Mouse (Mus musculus): ENCODE data around the gene Arhgef10l.

Gene Arhgef10l

DNA sequence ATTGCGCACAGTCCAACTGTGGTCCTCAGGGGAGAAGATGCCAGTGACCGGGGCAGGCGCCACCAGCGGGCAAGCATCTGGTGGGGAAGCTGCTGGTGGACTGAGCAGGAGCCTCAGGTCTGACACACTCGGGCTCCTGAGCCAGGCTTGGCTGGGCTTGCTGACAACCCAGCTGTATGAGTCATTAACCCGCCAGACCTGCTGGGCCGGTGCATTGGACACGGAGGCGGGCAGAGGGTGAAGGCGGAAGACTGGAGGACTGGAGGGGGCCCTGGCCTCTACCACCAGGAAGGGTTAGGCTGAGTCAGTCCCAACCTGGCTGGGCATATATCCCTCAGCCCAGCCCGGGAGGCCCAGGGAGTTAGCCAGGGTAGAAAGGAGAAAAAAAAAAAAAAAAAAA, at the start of gene Arhgef10l:
Gene Arhgef10l (minus strand): TSS at position 253 of the 400 bp plus-strand sequence.
- no peak for DNase-seq (ENCODE audit: low read depth in 2 of 2, low spot score in 2 of 2)

- no peak for DNase-seq (ENCODE audit: low read depth in 2 of 2, low spot score in 2 of 2)
Observed at GRCm38 (mm10) chr4:140714586-140714985, 48.8 kb upstream of the Arhgef10l start.

DNA sequence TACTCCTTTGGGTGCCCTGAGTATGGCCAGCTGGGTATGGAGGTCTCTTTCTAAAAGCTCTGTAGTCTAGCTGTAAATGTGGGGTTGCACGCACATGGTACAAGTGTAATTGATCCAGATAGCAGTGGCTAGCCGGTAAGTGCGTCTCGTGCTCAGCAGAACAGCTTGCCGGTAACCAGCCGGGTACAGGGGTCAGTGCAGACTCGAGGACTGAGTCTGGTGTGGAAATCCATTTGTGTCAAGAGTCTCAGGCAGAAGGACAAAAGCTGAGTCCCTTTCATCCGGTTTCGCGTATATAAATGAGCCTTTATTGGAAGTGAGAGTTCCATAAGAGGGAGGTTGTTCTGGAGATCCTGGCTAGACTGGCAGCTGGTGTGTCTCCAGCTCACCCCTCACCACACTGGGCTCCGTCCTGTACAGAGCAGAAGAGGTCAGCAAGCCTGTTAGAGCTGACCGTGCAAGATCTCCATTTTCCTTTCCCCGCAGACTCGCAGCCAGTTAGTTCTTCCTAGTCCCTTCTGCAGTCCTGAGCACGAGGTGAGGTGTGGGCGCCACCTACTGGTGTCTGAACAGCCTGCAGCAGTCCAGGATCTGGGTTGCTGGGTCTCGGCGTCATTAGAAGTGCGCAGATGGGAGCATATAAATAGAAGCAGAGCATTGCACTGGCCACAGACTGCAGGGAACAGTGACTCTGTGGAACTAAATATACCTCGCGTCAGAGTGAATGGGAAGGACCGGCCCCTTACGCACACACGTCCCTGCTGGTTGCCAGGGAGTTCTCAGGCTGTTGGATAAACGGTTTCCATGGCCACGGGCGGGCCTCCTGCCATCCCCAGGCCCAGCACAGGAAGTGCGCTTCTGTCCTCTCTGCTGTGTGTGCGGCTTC, 47.9 kb upstream of the Arhgef10l start:
- peak; percentile 69 to 79 for DNase-seq (ENCODE audit: low read depth in 2 of 2, low spot score in 2 of 2)

DNA sequence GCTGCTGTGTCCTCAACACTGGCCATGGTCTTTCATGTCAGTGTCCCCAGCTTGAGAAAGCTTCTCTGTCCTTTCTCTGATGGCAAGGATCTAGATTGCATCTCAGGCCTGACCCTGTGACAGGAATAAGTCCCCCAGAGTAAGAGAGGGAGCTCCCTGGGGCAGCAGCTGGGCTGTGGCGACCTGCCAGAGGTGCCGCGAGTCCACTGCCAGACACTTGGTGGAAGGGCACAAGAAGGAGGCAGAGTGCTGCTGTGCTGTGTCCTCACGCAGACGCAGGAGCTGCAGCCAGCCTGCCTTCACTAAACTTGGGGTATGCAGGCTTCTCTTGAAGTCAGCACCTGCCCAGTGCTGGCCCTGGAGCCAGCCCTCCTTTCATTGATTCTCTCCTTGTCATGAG, 45.5 kb upstream of the Arhgef10l start:
- no peak for DNase-seq (ENCODE audit: low read depth in 2 of 2, low spot score in 2 of 2)

DNA sequence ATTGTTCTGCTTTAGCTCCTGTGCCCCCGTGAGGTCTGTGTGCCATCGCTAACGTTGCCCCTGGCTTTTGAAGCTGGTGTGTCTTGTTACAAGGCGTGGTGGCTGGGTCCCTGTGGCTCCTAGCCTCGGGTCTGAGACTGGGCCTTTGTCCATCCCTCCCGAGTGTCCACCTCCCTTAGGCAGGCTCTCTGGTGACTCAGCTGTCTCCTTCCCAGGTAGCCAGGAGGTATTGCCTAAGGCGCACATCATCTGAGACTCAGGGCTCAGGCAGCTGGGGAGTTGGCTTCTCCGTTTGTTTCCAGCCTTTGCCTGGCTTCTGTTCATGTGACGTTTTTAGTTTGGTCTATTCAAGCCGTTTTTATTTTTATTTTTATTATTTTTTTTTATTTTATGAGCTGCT, 45.0 kb upstream of the Arhgef10l start:
- no peak for DNase-seq (ENCODE audit: low read depth in 2 of 2, low spot score in 2 of 2)

GRCm38 (mm10) chr4:140709617-140710016, 43.8 kb upstream of the Arhgef10l start:
- DNase-seq (ENCODE audit: low read depth in 2 of 2, low spot score in 2 of 2) = no peak

GRCm38 (mm10) chr4:140709111-140709510, 43.3 kb upstream of the Arhgef10l start:
- DNase-seq (ENCODE audit: low read depth in 2 of 2, low spot score in 2 of 2) = no peak

GRCm38 (mm10) chr4:140708297-140708927, 42.6 kb upstream of the Arhgef10l start:
- no peak for DNase-seq (ENCODE audit: low read depth in 2 of 2, low spot score in 2 of 2)

DNA sequence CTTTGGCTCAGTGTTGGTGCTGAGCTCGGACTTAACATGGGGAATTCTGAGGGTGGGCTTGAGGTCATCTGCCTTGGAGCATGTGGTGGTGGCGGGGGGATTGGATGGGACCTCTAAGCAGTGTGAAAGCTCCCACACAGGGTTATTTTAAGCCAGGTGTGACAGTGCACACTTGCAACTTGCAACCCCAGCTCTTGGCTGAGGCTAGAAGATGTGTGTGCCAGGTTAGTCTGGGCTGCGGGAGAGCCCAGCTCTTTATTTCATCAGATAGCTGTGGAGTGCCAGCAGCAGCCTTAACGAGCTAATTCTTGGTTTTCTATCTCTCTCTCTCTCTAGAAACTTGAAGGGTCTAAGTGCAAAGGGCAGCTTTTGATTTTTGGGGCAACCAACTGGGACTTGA, 41.8 kb upstream of the Arhgef10l start:
- DNase-seq (ENCODE audit: low read depth in 2 of 2, low spot score in 2 of 2) = no peak

GRCm38 (mm10) chr4:140704166-140704565, 38.4 kb upstream of the Arhgef10l start:
- no peak for DNase-seq (ENCODE audit: low read depth in 2 of 2, low spot score in 2 of 2)

GRCm38 (mm10) chr4:140703636-140704035, 37.8 kb upstream of the Arhgef10l start:
- DNase-seq (ENCODE audit: low read depth in 2 of 2, low spot score in 2 of 2) = no peak

DNA sequence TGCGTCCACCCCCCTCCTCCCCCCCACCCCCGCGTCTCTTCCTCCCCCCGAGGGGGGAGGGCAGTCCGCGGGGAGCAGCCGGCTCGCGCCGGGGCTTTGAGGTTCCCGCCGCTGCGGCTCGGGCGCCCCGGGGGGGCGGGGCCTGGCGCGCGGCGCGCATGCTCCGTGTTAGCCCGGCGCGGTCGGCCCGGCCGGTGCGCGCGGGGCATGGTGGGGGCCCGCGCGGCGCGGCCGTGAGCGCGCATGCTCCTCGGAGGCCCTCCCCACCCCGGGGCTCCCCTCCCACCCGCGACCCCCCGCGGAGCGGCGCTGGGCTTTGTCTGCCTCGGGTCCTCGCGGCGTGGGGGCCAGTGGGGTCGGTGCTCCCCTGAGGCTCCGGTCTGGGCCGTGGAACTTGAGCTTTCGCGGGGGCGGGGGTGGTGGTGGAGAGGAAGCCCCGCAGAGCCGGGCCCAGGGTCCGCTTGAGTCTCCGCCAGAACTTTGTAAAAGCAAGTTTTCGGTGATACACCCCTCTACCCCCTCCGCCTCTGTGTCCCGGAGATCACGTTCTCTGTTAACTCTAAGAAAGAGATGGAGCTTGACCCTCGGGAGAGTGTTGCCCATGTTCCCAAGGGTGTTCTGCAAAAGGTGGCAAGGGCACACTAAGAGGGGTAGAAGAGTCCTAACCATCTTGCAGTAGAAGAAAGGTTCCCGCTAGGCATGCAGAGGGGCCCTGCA, 37.0 kb upstream of the Arhgef10l start:
- DNase-seq (ENCODE audit: low read depth in 2 of 2, low spot score in 2 of 2) = peak; percentile 35 to 54

DNA sequence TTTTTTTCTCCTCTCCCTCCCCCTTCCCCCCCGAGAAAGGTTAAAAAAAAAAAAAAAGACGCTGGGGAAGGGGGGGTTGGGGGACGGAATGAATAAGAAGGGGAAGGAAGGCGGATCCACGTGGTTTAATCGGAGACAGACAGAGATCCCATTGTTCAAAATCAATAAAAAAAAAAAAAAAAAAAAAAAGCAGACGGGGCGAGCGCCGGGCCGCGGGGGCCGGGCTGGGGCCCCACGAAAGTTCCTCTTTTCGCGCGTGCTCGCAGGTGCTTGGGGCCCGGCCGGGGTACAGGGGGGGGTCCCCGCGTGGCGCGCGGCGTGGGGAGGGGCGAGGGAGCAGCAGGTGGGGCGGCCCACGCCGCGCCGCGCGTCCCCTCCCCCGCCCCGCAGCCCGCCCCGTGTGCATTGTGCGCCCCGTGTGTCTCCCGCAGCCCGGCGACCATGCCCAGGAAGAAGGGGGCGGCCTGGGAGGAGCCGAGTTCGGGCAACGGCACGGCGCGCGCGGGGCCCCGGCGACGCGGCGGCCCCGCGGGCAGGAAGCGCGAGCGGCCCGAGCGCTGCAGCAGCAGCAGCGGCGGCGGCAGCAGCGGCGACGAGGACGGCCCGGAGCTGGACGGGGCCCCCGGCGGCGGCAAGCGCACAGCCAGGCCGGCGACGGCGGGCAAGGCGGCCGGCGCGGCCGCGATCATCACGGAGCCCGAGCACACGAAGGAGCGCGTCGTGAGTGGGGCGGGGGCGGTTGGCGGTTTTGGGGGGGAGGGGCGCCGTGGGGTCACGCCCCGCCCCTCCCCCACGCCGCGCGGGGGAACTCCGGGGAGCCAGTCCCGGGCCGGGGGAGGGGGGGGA, 36.1 kb upstream of the Arhgef10l start:
- peak; percentile 31 to 36 for DNase-seq (ENCODE audit: low read depth in 2 of 2, low spot score in 2 of 2)

- peak; percentile 74 to 75 for DNase-seq (ENCODE audit: low read depth in 2 of 2, low spot score in 2 of 2)
Observed at GRCm38 (mm10) chr4:140701049-140701715, 35.4 kb upstream of the Arhgef10l start.

DNA sequence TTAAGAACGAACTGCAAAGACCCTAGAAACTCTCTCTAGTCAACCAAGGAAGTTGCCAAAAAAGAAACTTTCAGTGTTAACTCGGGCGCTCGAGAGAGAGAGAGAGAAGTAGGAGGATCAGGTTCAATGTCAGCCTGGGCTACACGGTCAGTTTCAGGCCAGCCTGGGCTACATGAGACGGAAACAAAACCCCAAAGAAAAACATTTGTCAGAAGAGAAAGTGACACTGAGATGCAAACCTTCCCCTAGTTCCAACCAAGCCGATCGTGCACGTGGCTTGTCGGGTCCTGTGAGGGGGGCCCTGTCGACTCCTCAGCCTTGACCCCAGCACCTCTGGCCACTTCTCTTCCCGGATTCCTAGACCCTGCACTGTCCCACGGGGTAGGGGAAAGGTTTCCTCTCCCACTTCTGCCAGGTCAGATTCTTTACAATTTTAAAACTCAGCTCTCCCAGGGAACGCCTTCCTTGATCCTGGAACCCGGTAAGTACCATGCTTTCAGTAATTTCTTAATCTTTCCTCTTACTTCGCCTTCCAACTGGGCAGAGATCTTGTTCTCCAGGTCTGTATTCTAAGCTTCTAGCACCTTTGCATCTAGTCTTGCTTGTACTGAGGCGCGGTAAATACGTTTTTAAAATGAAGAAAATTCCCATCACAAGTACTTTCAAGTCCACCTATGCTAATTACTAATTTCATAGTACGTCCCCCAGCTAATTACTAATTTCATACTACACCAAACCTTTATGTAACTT, 34.6 kb upstream of the Arhgef10l start, which contains the start of gene Rcc2:
Gene Rcc2 (plus strand): TSS at position 273 of the 750 bp plus-strand sequence.
- peak in 1 of 2 experiments; percentile 20 for DNase-seq (ENCODE audit: low read depth in 2 of 2, low spot score in 2 of 2)

DNA sequence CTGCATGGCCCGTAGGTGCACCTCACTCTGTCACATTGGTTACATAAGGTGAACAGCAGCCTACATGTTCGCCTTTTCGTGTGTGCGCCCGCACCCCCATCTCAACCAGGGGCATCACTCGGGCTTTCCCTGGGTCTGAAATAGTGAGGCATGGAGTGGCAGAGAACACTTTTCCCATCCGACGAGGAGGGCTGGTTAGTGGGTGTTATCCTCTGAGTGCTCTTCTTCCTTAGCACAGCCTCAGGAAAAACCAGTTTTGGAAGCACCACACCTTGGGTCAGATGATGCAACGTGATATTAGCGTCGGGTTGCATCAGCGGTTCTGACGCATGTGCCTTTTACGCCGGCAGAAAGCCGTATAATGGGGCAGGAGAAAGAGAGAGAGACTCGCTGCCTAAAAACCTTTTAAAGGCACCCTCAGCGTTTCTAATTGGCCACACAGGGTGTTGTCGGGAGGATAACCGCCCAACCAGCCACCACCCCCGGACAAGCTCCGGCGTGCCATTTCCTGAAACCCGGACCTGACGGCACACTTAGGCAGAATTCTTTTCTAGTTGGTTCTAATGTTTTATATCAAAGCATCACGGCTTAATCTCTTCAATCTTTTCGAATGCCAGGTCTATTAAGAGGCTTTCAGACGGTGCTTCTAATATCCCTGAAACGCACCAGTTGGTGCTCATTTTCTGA, 33.8 kb upstream of the Arhgef10l start:
- peak; percentile 70 for DNase-seq (ENCODE audit: low read depth in 2 of 2, low spot score in 2 of 2)

GRCm38 (mm10) chr4:140695675-140696585, 30.1 kb upstream of the Arhgef10l start:
- DNase-seq (ENCODE audit: low read depth in 2 of 2, low spot score in 2 of 2) = no peak

- DNase-seq (ENCODE audit: low read depth in 2 of 2, low spot score in 2 of 2) = no peak
Observed at GRCm38 (mm10) chr4:140695146-140695545, 29.3 kb upstream of the Arhgef10l start.
